Mouse (Mus musculus) cerebellum, postnatal 10 days (tissue): Measurements from ENCODE around the gene Tmem218.

Experiments used
- DNase-seq, 2 experiments: peaks; one replicate each; pipeline ENCODE4 v3.0.0; 2021; ENCODE audit warnings: mixed read lengths in 2 of 2

Tmem218 gene

GRCm38 (mm10) chr9:37207929-37208411 lies at the start of gene Tmem218:
Gene Tmem218 (plus strand): TSS chr9:37208223.
- DNase-seq, result peak; percentile 93 to 95

GRCm38 (mm10) chr9:37160686-37161085 lies 47.3 kb upstream of the Tmem218 start:
- DNase-seq, result no peak

DNA sequence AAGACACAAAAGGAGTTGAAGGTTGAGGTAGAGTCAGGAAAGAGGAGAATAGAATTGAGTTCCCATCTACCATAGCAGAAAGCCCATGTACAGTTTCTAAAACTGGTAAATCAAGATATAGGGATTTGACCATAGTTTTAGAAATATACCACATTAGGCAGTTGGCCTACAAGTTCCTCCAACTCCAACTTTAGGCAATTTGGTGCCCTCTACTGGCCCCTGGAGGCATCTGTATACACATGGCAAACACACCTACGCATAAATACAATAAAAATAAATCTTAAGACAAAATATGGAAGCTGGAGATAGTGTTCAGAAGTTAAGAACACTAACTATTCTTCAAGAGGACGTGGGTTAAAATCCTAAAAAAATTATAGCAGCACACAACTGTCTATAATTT lies 41.1 kb upstream of the Tmem218 start:
- DNase-seq, result peak; percentile 46 to 47

DNA sequence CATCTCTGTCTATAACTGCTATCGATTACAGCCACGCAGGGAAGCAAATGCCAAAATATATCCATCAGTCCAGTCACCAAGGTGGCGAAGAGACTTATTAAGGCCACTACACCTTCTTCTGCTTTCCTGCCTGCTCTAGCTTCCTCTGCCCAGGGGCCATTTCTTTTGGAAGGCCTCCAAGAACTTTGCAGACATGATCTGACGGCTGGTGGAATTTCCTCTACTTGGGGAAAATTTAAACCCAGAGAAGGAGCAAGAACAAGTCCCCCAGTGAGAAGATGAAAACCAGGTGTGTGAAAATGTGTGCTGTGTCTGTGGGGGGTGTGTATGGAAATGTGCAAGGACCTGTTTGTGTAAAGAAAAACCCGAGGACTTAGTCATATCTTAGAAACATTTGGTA lies 34.6 kb upstream of the Tmem218 start:
- DNase-seq, result peak; percentile 51 to 53

- DNase-seq, result peak; percentile 34 to 53
Measured at GRCm38 (mm10) chr9:37176002-37176401, 32.0 kb upstream of the Tmem218 start.

DNA sequence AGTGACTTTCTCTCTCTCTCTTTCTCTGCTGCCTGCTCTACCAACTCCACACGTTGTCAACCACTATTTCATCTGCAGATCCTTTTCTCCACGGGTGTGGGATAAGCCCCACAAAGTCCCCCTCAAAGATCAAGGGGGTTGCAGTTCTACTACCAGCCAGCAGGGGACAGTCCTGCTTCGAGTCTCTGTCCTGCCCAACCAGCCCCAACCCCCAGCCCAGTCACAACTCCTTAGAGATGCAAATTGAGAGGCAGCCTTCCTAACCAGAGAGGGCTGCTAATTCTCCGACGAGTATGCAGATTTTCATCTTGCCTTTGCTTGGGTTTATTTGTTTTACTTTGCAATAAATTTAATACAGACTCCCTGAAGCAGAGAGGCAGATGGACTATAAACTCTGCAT lies 30.9 kb upstream of the Tmem218 start:
- DNase-seq, result peak; percentile 80

DNA sequence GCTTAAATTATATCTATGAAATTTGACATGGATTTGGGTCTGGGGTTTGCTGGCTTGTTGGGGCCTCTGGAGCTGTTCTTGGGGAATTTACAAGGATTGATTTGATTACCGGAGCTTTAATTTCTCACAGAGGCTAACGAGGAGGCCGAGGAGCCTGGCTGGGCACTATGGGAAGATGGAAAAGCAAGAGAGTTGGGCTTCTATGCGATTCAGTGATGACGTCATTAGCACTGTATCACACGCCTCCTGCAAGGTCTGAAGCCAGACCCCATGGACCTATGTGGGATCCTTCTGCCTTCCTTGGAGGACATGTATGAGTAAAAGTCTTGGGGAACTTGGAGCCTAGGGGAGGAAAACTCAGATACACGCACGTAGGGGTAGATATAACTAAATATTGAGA lies 30.5 kb upstream of the Tmem218 start:
- no peak for DNase-seq

- peak; percentile 21 to 23 for DNase-seq
Measured at GRCm38 (mm10) chr9:37178911-37179310, 29.1 kb upstream of the Tmem218 start.

GRCm38 (mm10) chr9:37179596-37179995 lies 28.4 kb upstream of the Tmem218 start:
- no peak for DNase-seq

- DNase-seq, result no peak
Measured at GRCm38 (mm10) chr9:37181596-37181995, 26.4 kb upstream of the Tmem218 start.

DNA sequence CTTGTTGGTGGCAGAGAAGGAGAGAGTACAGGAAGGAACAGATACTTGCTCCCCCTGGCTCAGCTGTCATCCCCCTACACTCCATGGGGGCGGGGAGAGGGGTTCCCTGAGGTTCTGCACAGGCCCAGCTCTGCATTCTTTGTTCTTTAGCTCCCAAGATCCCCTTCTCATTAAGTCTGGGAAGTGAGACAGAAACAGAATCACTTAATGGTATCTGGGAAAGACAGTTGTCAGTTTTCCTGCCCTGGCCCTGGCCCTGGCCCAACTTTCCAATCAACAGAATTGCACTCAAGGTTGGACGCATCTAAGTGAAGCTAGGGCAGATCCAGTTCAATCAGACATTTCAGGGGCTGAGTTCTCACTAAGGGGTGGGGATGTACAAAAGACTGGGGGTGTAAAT lies 24.8 kb upstream of the Tmem218 start:
- peak; percentile 21 to 29 for DNase-seq

DNA sequence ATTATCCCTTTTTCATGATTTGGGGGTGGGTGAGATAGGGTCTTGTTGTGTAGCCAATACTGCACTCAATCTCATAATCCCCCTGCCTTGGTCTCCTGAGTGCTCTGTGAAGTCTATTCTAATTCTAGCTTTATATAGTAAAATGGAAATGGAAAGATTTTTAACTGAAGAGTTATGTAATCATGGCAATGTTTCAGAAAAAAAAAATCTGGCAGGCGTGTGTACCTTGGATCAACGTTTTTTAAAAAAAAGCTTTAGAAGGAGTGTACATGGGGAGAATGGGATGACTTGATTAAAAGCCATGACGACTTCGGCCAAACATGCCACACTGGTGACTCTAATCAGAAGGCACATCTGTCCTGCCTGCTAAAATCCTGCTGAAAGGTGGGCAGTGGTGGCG lies 20.6 kb upstream of the Tmem218 start:
- DNase-seq, result no peak

DNA sequence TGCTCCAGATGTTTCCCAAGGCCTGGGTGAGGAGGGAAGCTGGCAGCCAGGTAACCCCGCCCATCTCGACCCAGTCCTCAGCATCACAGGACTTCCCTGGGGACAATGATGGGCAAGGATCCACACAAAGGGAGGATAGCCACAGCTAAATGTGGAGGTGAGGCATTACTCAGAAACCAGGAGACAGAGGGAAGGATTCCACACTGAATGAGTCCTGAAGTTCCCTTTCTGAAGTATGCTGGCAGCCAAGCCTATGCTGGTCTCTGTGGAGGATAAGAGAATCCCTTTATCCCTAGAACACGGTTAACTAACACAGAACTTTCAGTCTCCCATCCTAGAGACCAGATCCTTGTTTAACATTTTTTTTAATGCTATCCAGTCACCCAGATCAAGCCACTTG lies 20.0 kb upstream of the Tmem218 start:
- DNase-seq, result no peak

- no peak for DNase-seq
Measured at GRCm38 (mm10) chr9:37197067-37197466, 11.0 kb upstream of the Tmem218 start.

- DNase-seq, result no peak
Measured at GRCm38 (mm10) chr9:37200414-37200813, 7.6 kb upstream of the Tmem218 start.

- DNase-seq, result no peak
Measured at GRCm38 (mm10) chr9:37203884-37204283, 4.1 kb upstream of the Tmem218 start.

DNA sequence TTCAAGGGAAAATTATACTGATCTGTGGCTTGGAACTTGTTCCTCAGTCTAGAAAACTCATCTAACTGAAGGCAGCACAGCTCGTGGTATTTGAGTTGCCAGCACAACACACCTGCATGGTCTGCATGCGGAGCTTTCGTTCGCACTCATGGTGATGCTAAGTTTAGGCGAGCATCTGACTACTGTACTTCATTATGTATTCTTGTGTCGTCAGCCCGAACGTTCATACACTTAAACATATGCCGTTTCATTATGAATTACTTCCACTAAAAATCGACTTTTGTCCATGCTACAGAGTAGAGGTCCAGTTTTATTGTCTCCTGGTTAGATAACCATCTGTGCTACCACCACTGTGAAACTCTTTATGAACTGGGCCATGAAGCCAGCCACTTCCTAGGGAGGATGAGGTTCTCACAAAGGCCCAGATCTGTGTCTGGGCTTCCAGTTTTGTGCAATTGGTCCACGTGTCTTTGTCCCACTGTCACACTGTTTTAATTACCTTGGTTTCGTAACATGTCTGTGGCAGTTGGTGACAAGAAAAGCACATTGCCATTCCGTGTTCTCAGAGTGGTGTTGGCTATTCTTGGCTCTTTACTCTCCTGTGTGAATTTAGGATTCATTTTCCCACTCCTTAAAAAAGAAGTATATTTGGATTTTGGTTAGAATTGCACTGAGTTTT lies 5.2 kb downstream of the Tmem218 start:
- no peak for DNase-seq

GRCm38 (mm10) chr9:37214327-37215060 lies 6.5 kb downstream of the Tmem218 start:
- DNase-seq, result no peak

GRCm38 (mm10) chr9:37220755-37221154 lies 12.7 kb downstream of the Tmem218 start:
- DNase-seq, result no peak

DNA sequence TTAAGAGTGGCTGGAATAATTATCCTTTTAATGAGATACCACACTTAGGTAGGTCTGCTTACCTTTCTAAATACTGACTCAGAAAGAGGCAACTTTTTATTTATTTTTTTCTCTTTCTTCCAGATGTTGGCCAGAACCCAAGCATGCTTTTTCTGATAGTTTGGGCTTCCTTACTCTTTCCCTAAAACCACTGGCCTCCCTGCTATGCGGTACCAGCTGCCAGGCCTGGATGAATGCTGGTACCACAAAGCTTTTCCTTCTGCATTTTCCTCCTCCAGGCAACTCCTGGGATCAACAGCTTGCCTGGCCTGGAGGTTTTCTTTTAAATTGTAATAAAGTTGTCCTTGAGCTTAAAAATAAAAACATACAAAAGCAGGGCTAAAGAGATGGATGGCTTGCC lies 17.6 kb downstream of the Tmem218 start:
- no peak for DNase-seq

GRCm38 (mm10) chr9:37229880-37230325 lies 21.9 kb downstream of the Tmem218 start:
- peak; percentile 81 to 85 for DNase-seq

DNA sequence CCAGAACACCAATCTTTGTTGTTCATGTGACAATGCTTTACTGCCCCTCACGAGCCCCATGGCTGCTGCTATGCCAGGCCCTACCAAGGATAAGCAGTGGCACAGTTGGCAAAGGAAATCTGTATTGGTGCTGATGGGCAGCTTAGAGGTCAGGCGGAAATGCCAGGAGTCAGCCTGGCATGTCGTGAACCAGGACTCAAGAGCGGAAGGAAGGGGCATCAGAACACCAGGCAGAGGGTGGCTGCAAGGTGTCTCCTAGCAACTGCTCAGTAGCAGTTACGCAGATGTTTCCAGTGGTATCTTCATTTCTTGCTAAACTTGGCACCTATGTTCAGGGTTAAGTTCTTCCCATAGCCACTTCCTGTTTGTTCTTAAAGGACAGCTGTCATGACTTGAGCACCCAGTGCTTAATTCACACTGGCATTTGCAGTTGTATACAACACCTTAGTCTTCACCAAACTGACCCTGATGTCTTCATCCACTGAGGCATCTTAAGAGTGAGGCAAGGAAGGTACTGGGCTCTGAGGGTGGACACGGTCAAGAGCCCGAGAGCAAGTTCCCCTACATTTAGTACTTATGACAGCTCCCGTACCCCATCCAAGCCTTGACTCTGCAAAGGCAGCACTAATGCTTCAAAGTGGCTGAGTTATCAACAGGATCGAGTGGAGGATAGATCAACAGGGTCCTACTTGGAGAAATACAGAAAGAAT lies 22.6 kb downstream of the Tmem218 start:
- no peak for DNase-seq
